Mouse (Mus musculus) midbrain, embryonic 11.5 days (tissue): Measurements from ENCODE around the gene Atp7a. TPM values are rescaled to one million over a fixed set of nuclear protein-coding genes. Genes with fewer than 3 reads are reported as not detected.
"Not testable (repeated sequence)": the region's sequence is repeated elsewhere in the genome, so short reads cannot be mapped to it uniquely, and the experiment has no call there.

ENCODE experiments used
- ATAC-seq: fragments of 200-750 bp; cut with Nextera tagmentation; 2 replicates; pipeline ENCODE4 v1.8.0; 2017; ENCODE audit warnings: moderate TSS enrichment, moderate library complexity; ENCODE audit not compliant: low FRiP score
- DNase-seq: peaks from one replicate; pipeline ENCODE4 v3.0.0; 2015; ENCODE audit warnings: low spot score; ENCODE audit errors: missing footprints
- H3K27ac ChIP-seq: fragments of 300-500 bp; sonication (generic); 2 replicates; pipeline ENCODE4 v1.5.1; 2014; ENCODE audit warnings: low read depth, low read length
- H3K27me3 ChIP-seq: fragments of 300-500 bp; sonication (generic); 2 replicates; pipeline ENCODE4 v1.6.1; 2014; ENCODE audit warnings: mild to moderate bottlenecking, low read length, moderate library complexity, mixed read lengths; ENCODE audit not compliant: control insufficient read depth, insufficient read depth
- H3K36me3 ChIP-seq: fragments of 300-500 bp; sonication (generic); 2 replicates; pipeline ENCODE4 v1.6.1; 2014; ENCODE audit warnings: mild to moderate bottlenecking, low read length, moderate library complexity, mixed read lengths; ENCODE audit not compliant: control insufficient read depth, insufficient read depth
- H3K4me1 ChIP-seq: fragments of 300-500 bp; sonication (generic); 2 replicates; pipeline ENCODE4 v1.6.1; 2014; ENCODE audit warnings: low read length; ENCODE audit not compliant: control insufficient read depth, insufficient read depth
- H3K4me2 ChIP-seq: fragments of 300-500 bp; sonication (generic); 2 replicates; pipeline ENCODE4 v1.6.1; 2014; ENCODE audit warnings: mild to moderate bottlenecking, moderate library complexity
- H3K4me3 ChIP-seq: fragments of 300-500 bp; sonication (generic); 2 replicates; pipeline ENCODE4 v1.5.1; 2014; ENCODE audit warnings: low read depth, low read length
- H3K9ac ChIP-seq: fragments of 300-500 bp; sonication (generic); 2 replicates; pipeline ENCODE4 v1.6.1; 2014; ENCODE audit warnings: low read length
- H3K9me3 ChIP-seq: fragments of 300-500 bp; sonication (generic); 2 replicates; pipeline ENCODE4 v1.6.1; 2016; ENCODE audit warnings: low read length; ENCODE audit not compliant: control insufficient read depth
- WGBS: fragments of 180-500 bp; shearing (Covaris S2); extraction: QIAGEN DNeasy Blood & Tissue Kit; methylation state at CpG from one replicate; pipeline ENCODE4 v1.1.7; 2014; 5-methylcytosine and 5-hydroxymethylcytosine counted together
- polyA plus RNA-seq: library from polyadenylated mRNA; unstranded; fragments of >200 nt; fragmentation: Nextera tagmentation; extraction: Ambion mirVana; gene quantifications from 2 replicates; pipeline ENCODE4 v1.2.1, GENCODE M21; 2014

Atp7a gene
- polyA plus RNA-seq, result 25.4 and 28.8 TPM in 2 replicates

- H3K9ac ChIP-seq, result peak within 1 kb of the TSS; percentile 66
- 18% methylated on average over 36 of the region's 36 CpGs for WGBS
- H3K36me3 ChIP-seq, result no peaks in the 10 kb centered on the region
- H3K4me2 ChIP-seq, result peak within 1 kb of the TSS; percentile 51
- no peaks in the 10 kb centered on the region for H3K27me3 ChIP-seq
- peak within 1 kb of the TSS; percentile 44 for H3K4me3 ChIP-seq
- no peaks in the 10 kb centered on the region for H3K4me1 ChIP-seq
- H3K27ac ChIP-seq, result no peak within 1 kb of the TSS
- peak; percentile 98 for DNase-seq
- H3K9me3 ChIP-seq, result no peaks in the 10 kb centered on the region
- ATAC-seq, result peak; percentile 98
Observed at GRCm38 (mm10) chrX:106026418-106027342, at the start of gene Atp7a. Gene Atp7a, plus strand, starts transcription at chrX:106027276.

- no peak overlapping the region for H3K27ac ChIP-seq
- no peak for DNase-seq
- 68% methylated on average over 1 of the region's 1 CpGs for WGBS
- no peaks in the 10 kb centered on the region for H3K9me3 ChIP-seq
- H3K9ac ChIP-seq, result no peak overlapping the region
- H3K36me3 ChIP-seq, result no peaks in the 10 kb centered on the region
- no peak for ATAC-seq
- H3K27me3 ChIP-seq, result no peaks in the 10 kb centered on the region
- H3K4me2 ChIP-seq, result no peak overlapping the region
- no peaks in the 10 kb centered on the region for H3K4me1 ChIP-seq
- H3K4me3 ChIP-seq, result no peak overlapping the region
Observed at GRCm38 (mm10) chrX:106001605-106002004, 25.5 kb upstream of the Atp7a start.

- 30% methylated on average over 3 of the region's 3 CpGs for WGBS
- Histone ChIP-seq H3K4me2 (peak overlapping the region; percentile 51), H3K4me3 (peak overlapping the region; percentile 55), H3K4me1 (no peaks in the 10 kb centered on the region), H3K9ac (peak overlapping the region; percentile 62; the same call in 1 of the 2 replicates), H3K27me3 (no peaks in the 10 kb centered on the region), H3K36me3 (no peaks in the 10 kb centered on the region), H3K9me3 (no peaks in the 10 kb centered on the region), H3K27ac (no peak overlapping the region)
- DNase-seq, result no peak
- ATAC-seq, result no peak
Observed at GRCm38 (mm10) chrX:106010762-106011161, 16.3 kb upstream of the Atp7a start.

GRCm38 (mm10) chrX:106011465-106012159 lies 15.5 kb upstream of the Atp7a start, which contains the start of gene Magt1:
Gene Magt1, minus strand, starts transcription at chrX:106011906.
- 14% methylated on average over 45 of the region's 45 CpGs for WGBS
- Histone ChIP-seq H3K4me1 (no peaks in the 10 kb centered on the region), H3K27me3 (no peaks in the 10 kb centered on the region), H3K27ac (peak within 1 kb of the TSS; percentile 54), H3K4me3 (peak within 1 kb of the TSS; percentile 55), H3K9ac (peak within 1 kb of the TSS; percentile 62), H3K36me3 (no peaks in the 10 kb centered on the region), H3K4me2 (peak within 1 kb of the TSS; percentile 51), H3K9me3 (no peaks in the 10 kb centered on the region)
- peak; percentile 92 for DNase-seq
- ATAC-seq, result peak; percentile 94

- 71% methylated on average over 3 of the region's 3 CpGs for WGBS
- no peak overlapping the region; the same call in 1 of the 2 replicates for H3K9ac ChIP-seq
- no peaks in the 10 kb centered on the region for H3K27me3 ChIP-seq
- DNase-seq (peak; percentile 85), ATAC-seq (no peak)
- no peaks in the 10 kb centered on the region for H3K4me1 ChIP-seq
- H3K27ac ChIP-seq, result no peak overlapping the region; the same call in 1 of the 2 replicates
- H3K4me2 ChIP-seq, result peak overlapping the region; percentile 42
- no peaks in the 10 kb centered on the region for H3K9me3 ChIP-seq
- H3K4me3 ChIP-seq, result no peak overlapping the region
- H3K36me3 ChIP-seq, result no peaks in the 10 kb centered on the region
Observed at GRCm38 (mm10) chrX:106012559-106012958, 14.5 kb upstream of the Atp7a start.

- no peaks in the 10 kb centered on the region for H3K36me3 ChIP-seq
- no peak overlapping the region for H3K9ac ChIP-seq
- H3K4me1 ChIP-seq, result no peaks in the 10 kb centered on the region
- H3K27ac ChIP-seq, result no peak overlapping the region
- no peak for ATAC-seq
- no peaks in the 10 kb centered on the region for H3K9me3 ChIP-seq
- no peak overlapping the region for H3K4me2 ChIP-seq
- WGBS, result 26% methylated on average over 2 of the region's 2 CpGs
- no peak overlapping the region for H3K4me3 ChIP-seq
- peak; percentile 87 for DNase-seq
- no peaks in the 10 kb centered on the region for H3K27me3 ChIP-seq
Observed at GRCm38 (mm10) chrX:106013217-106013616, 13.9 kb upstream of the Atp7a start.

GRCm38 (mm10) chrX:106014741-106015377 lies 12.2 kb upstream of the Atp7a start:
- H3K27me3 ChIP-seq, DNase-seq, H3K4me1 ChIP-seq, H3K9me3 ChIP-seq, H3K4me3 ChIP-seq, ATAC-seq, H3K36me3 ChIP-seq, H3K27ac ChIP-seq, H3K9ac ChIP-seq, H3K4me2 ChIP-seq: not testable (repeated sequence)
- WGBS, result 70% methylated on average over 2 of the region's 2 CpGs

GRCm38 (mm10) chrX:106015571-106016322 lies 11.3 kb upstream of the Atp7a start, which contains the start of gene Cox7b:
Gene Cox7b, plus strand, starts transcription at chrX:106015700.
- Histone ChIP-seq H3K27ac (peak within 1 kb of the TSS; percentile 44; the same call in 1 of the 2 replicates), H3K27me3 (no peaks in the 10 kb centered on the region), H3K9ac (peak within 1 kb of the TSS; percentile 75), H3K36me3 (no peaks in the 10 kb centered on the region), H3K4me3 (peak within 1 kb of the TSS; percentile 56), H3K4me1 (no peaks in the 10 kb centered on the region), H3K9me3 (no peaks in the 10 kb centered on the region), H3K4me2 (peak within 1 kb of the TSS; percentile 43)
- peak; percentile 51 for ATAC-seq
- peak; percentile 96 for DNase-seq
- WGBS, result 20% methylated on average over 26 of the region's 26 CpGs
